Mouse (Mus musculus) spleen, adult 18-20 months (tissue): ENCODE measurements around the gene Olfr724.
"Not testable (repeated sequence)": the region's sequence is repeated elsewhere in the genome, so short reads cannot be mapped to it uniquely, and the experiment has no call there.

Experiments
- DNase-seq, 2 experiments: peaks; one replicate each; pipeline ENCODE4 v3.0.0; 2022; ENCODE audit warnings: mixed read lengths in 2 of 2

Olfr724 gene

GRCm38 (mm10) chr14:49963174-49963573 lies at the start of gene Olfr724:
Olfr724 (minus strand) TSS chr14:49963274.
- DNase-seq: not testable (repeated sequence)

GRCm38 (mm10) chr14:49955890-49956289 lies 7.2 kb downstream of the Olfr724 start:
- no peak for DNase-seq

GRCm38 (mm10) chr14:49931687-49932086 lies 31.4 kb downstream of the Olfr724 start, which contains the start of gene Olfr723:
Olfr723 (minus strand) TSS chr14:49931787.
- not testable (repeated sequence) for DNase-seq
